Mouse (Mus musculus) midbrain, embryonic 13.5 days (tissue): ENCODE data around the gene Slc27a1. TPM values are rescaled to one million over a fixed set of nuclear protein-coding genes. Genes with fewer than 3 reads are reported as not detected.

Experiments used
- ATAC-seq: fragments of 200-750 bp; cut with Nextera tagmentation; 2 replicates; pipeline ENCODE4 v1.8.0; 2017; ENCODE audit warnings: mild to moderate bottlenecking, moderate TSS enrichment, moderate library complexity
- H3K27ac ChIP-seq: fragments of 300-500 bp; sonication (generic); 2 replicates; pipeline ENCODE4 v1.5.1; 2015; ENCODE audit warnings: inconsistent platforms, mild to moderate bottlenecking, moderate library complexity
- H3K27me3 ChIP-seq: fragments of 300-500 bp; sonication (generic); 2 replicates; pipeline ENCODE4 v1.6.1; 2015; ENCODE audit warnings: mild to moderate bottlenecking, inconsistent platforms
- H3K36me3 ChIP-seq: fragments of 300-500 bp; sonication (generic); 2 replicates; pipeline ENCODE4 v1.6.1; 2015; ENCODE audit warnings: mild to moderate bottlenecking, inconsistent platforms
- H3K4me1 ChIP-seq: fragments of 300-500 bp; sonication (generic); replicated peaks from 2 replicates; pipeline ENCODE4 v1.6.1; 2015; ENCODE audit warnings: inconsistent platforms
- H3K4me2 ChIP-seq: fragments of 300-500 bp; sonication (generic); replicated peaks from 2 replicates; pipeline ENCODE4 v1.6.1; 2015; ENCODE audit warnings: moderate library complexity, mild to moderate bottlenecking, inconsistent platforms
- H3K4me3 ChIP-seq: fragments of 300-500 bp; sonication (generic); replicated peaks from 2 replicates; pipeline ENCODE4 v1.5.1; 2015; ENCODE audit warnings: mild to moderate bottlenecking, inconsistent platforms
- H3K9ac ChIP-seq: fragments of 300-500 bp; sonication (generic); replicated peaks from 2 replicates; pipeline ENCODE4 v1.6.1; 2015; ENCODE audit warnings: mild to moderate bottlenecking, inconsistent platforms
- H3K9me3 ChIP-seq: fragments of 300-500 bp; sonication (generic); 2 replicates; pipeline ENCODE4 v1.6.1; 2016; ENCODE audit warnings: mild to moderate bottlenecking, inconsistent platforms
- WGBS: fragments of 180-500 bp; shearing (Covaris S2); methylation state at CpG from one replicate; pipeline ENCODE4 v1.1.7; 2015; 5-methylcytosine and 5-hydroxymethylcytosine counted together
- polyA plus RNA-seq: library from polyadenylated mRNA; unstranded; fragments of >200 nt; fragmentation: Nextera tagmentation; extraction: Ambion mirVana; gene quantifications from 2 replicates; pipeline ENCODE4 v1.2.1, GENCODE M21; 2015

Gene Slc27a1
- polyA plus RNA-seq, 1 experiment from 2014 or later, result 58.7 TPM

DNA sequence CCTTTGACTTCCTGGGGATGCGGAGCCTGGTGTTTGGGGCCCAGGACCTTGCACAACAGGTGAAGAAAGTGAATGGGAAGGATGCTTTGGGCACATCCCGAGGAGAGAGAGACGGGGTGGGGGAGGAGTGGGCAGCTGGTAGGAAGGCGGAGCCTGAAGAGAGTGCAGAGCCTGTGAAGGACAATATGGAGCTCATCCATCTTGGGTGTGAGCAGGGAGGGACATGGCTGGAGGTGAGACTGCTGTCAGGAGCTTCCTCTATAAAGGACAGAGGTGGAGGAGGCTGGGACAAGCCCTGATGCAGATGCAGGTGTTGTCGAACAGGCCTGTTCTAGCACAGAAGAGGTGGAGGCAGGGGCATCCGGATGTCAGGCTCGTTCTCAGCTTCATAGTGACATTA lies 35.3 kb downstream of the Slc27a1 start:
- Histone ChIP-seq H3K4me3 (no peak overlapping the region), H3K9ac (no peak overlapping the region), H3K27me3 (peaks cover 54% of the 10 kb centered on the region), H3K4me2 (no peak overlapping the region), H3K9me3 (no peaks in the 10 kb centered on the region), H3K4me1 (peaks cover 18% of the 10 kb centered on the region), H3K36me3 (peaks cover 11% of the 10 kb centered on the region), H3K27ac (no peak overlapping the region)
- ATAC-seq, result no peak
- WGBS, result 62% methylated on average over 7 of the region's 7 CpGs

DNA sequence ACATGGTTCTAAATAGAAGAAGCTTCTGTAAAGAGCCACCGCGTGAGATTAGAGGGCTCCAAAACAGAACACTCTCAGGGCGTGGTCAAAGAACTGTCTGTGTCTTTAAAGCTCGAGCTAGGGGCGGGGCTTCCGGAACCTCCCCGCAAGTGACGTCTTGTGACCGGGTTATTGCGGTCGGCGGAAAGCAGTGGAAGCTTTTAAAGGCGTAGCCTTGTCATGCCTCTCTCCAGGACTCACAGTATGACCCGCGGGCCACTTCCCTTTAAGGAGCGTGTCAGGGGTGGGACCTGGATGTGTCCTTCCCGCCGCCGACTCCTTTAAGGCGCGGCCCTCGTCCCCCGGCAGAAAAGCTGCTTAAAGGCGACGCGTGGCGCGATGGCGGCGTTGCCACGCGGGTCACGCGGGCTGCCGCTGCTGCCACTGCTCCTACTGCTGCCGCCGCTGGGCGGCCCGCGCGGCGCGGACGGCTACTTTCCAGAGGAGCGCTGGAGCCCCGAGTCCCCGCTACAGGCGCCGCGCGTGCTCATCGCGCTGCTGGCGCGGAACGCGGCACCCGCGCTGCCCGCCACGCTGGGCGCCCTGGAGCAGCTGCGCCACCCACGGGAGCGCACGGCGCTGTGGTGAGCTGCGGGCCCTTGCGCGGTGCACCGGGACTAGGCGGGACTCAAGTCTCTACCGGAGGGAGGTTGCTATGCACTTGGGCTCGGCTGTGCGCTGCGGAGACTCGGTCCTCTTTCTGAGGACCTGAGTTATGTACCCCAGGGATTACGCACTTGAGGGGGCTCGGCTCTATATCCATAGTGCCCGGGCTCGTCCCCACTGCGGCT lies 42.4 kb downstream of the Slc27a1 start, which contains the start of gene Colgalt1:
Colgalt1 (plus strand) TSS at position 177 of the 830 bp plus-strand sequence.
- WGBS, result under 1% methylated on average over 82 of the region's 82 CpGs
- Histone ChIP-seq H3K9me3 (no peaks in the 10 kb centered on the region), H3K4me3 (peak within 1 kb of the TSS; percentile 94), H3K4me1 (peaks cover 13% of the 10 kb centered on the region), H3K36me3 (peaks cover 29% of the 10 kb centered on the region), H3K27me3 (no peaks in the 10 kb centered on the region), H3K27ac (peak within 1 kb of the TSS; percentile 91), H3K9ac (peak within 1 kb of the TSS; percentile 86), H3K4me2 (peak within 1 kb of the TSS; percentile 87)
- ATAC-seq, result peak; percentile 100

DNA sequence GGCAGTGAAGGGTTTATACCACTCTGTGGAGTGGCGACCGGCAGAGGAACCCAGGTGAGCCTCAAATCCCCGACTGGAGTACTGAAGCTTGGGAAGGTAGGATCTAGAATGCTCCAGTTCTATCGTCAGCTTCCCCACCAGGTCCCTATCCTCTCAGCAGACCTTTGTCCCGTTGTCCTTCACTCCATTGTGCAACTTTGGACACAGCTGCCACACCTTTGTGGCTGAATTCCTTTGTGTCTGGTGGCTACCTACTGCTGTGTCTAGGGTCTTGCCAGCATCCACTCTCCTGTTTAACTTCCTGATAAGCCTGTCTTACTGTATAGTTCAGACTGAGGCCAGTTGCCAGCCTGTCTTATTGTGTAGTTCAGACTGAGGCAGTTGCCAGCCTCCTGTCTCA lies 43.5 kb downstream of the Slc27a1 start:
- WGBS, result 33% methylated on average over 5 of the region's 5 CpGs
- H3K27me3 ChIP-seq, result no peaks in the 10 kb centered on the region
- peak overlapping the region; percentile 87 for H3K4me2 ChIP-seq
- peaks cover 13% of the 10 kb centered on the region for H3K4me1 ChIP-seq
- H3K36me3 ChIP-seq, result peaks cover 40% of the 10 kb centered on the region
- H3K9me3 ChIP-seq, result no peaks in the 10 kb centered on the region
- H3K4me3 ChIP-seq, result peak overlapping the region; percentile 94
- peak overlapping the region; percentile 86 for H3K9ac ChIP-seq
- H3K27ac ChIP-seq, result no peak overlapping the region
- ATAC-seq, result no peak

DNA sequence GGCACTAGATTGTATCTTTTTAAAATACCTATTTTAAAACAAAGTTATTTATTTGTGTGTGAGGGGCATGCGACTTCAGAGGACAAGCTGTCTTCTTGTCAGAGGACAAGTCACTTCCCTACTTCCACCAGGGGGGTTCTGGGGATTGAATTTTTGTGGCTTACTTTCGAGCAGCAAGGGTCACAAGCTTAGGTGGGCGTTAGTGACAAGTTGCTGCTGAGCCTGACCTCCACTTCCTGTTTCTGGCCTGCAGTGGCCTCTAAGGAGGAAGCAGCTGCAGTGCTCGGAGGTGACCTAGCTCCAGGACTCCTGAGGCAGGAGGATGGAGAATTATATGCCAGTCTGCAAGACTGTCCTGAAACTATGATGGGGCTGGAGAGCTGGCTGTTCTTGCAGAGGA lies 44.7 kb downstream of the Slc27a1 start:
- WGBS, result 79% methylated on average over 4 of the region's 4 CpGs
- H3K4me3 ChIP-seq, result no peak overlapping the region
- no peaks in the 10 kb centered on the region for H3K9me3 ChIP-seq
- H3K36me3 ChIP-seq, result peaks cover 52% of the 10 kb centered on the region
- H3K27me3 ChIP-seq, result no peaks in the 10 kb centered on the region
- no peak overlapping the region for H3K9ac ChIP-seq
- H3K4me2 ChIP-seq, result no peak overlapping the region
- H3K4me1 ChIP-seq, result peaks cover 13% of the 10 kb centered on the region
- ATAC-seq, result no peak
- no peak overlapping the region for H3K27ac ChIP-seq

DNA sequence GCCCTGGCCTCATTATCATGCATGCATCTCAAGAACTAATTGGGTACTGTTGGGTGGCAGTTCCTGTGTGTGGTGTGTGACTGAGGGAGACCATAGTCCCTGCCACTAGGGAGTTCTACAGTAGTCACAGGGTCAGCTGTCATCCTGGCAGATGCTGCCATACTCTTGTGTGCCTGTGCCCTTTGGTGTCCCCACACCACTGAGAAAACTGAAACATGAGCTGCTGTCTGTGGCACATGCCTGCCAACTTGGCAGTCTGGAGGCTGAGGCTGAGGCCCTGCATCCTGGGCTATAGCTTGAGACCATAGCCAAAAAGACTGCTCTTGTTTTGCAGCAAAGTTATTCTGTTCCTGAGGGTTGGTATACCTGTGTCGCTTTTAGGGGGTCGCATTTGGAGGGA lies 51.1 kb downstream of the Slc27a1 start:
- H3K4me3 ChIP-seq, result no peak overlapping the region
- H3K9me3 ChIP-seq, result no peaks in the 10 kb centered on the region
- no peaks in the 10 kb centered on the region for H3K27me3 ChIP-seq
- no peak for ATAC-seq
- 93% methylated on average over 2 of the region's 2 CpGs for WGBS
- peaks cover 97% of the 10 kb centered on the region for H3K36me3 ChIP-seq
- H3K4me2 ChIP-seq, result no peak overlapping the region
- H3K4me1 ChIP-seq, result no peaks in the 10 kb centered on the region
- H3K27ac ChIP-seq, result no peak overlapping the region
- H3K9ac ChIP-seq, result no peak overlapping the region

DNA sequence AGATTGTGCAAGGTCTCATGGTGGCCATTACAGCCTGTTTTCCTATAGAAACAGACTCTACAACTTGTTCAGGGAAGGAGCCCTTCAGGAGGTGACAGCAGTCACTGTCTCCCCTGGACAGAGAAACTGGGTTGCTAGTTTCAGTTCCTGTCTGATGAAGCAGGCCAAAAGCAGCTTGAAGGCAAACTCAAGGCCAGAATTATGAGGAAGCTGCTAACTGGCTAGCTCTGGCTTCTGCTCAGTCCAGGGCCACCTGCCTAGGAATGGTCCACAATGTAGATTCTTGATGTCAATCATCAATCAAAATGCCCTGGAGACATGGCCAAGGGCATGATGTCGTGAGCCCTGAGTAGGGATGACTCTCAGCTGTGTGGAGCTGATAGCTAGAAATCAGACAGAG lies 56.4 kb downstream of the Slc27a1 start:
- WGBS, result 84% methylated on average over 1 of the region's 1 CpGs
- Histone ChIP-seq H3K36me3 (peaks cover 52% of the 10 kb centered on the region), H3K4me3 (no peak overlapping the region)

DNA sequence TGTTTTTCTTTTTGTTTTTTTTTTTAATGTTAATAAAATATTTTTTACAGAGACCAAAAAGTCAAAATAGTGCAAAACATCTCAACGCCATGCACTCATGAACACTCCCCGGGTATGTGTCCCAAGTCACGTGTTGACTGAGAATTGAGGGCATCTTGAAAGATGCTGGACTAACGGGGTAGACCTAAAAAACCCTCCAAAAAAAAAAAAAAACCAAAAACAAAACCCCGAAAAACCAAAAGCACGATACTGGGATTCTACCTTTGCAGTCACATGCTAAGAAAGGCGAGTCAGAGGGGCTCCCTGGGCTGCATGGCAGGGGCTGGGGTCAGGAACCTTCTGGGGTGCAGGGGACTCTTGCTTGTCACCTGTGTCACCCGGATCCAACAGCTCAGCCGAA lies 58.1 kb downstream of the Slc27a1 start:
- Histone ChIP-seq H3K4me3 (no peak overlapping the region), H3K36me3 (peaks cover 40% of the 10 kb centered on the region), H3K9me3 (no peaks in the 10 kb centered on the region), H3K27ac (no peak overlapping the region), H3K4me2 (no peak overlapping the region), H3K27me3 (peaks cover 23% of the 10 kb centered on the region), H3K9ac (no peak overlapping the region), H3K4me1 (peaks cover 18% of the 10 kb centered on the region)
- no peak for ATAC-seq
- 87% methylated on average over 9 of the region's 9 CpGs for WGBS

More for the DNA sequence above, 56.4 kb downstream of the Slc27a1 start:
- H3K4me1 ChIP-seq, result peaks cover 17% of the 10 kb centered on the region
- no peak for ATAC-seq
- H3K9ac ChIP-seq, result no peak overlapping the region
- H3K9me3 ChIP-seq, result no peaks in the 10 kb centered on the region
- H3K27me3 ChIP-seq, result peaks cover 8% of the 10 kb centered on the region
- H3K27ac ChIP-seq, result no peak overlapping the region
- no peak overlapping the region for H3K4me2 ChIP-seq

DNA sequence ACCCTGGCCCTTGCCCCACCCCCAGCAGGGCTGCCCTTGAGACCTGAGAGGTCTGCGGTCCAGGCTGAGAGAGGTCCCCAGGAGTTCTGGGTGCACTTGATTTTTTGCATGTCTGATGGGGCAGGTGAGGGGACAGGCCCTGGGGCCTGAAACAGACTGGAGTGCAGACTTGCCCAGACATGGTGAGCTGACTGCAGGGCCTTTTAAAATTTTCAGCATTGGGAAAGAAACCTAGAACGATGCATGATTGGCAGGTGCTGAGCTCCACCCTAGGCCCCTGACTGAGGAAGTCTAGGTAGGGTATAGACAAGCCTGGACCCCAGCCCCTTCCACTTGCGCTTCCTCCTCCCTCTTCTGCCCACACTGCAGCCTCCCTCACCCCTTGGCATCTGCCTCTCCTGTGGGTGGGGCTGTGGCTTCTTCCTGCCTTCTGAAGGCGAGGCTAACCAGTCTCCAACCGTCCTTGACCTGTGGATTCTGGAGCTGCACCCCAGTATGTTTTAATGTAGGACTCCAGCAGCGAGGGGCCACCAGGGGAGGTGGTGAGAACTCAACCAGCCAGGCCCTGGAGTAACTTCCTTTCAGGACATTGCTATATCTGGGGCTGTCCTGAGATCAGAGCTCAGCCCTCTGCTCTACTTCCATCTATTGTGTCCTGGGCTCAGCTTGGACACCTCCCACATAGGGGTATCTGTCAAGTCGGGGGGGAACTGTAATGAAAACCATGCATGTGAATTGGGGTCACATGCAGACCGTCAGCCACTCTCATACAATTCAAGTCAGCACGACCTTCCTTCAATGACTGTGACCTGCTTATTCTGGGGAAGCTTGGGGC lies 58.8 kb downstream of the Slc27a1 start:
- H3K27me3 ChIP-seq, result peaks cover 31% of the 10 kb centered on the region
- no peak for ATAC-seq
- H3K27ac ChIP-seq, result peak overlapping the region; percentile 30; the same call in 1 of the 2 replicates
- H3K9ac ChIP-seq, result no peak overlapping the region
- no peaks in the 10 kb centered on the region for H3K9me3 ChIP-seq
- H3K4me3 ChIP-seq, result no peak overlapping the region
- H3K4me1 ChIP-seq, result peaks cover 18% of the 10 kb centered on the region
- WGBS, result 52% methylated on average over 9 of the region's 9 CpGs
- H3K36me3 ChIP-seq, result peaks cover 38% of the 10 kb centered on the region
- H3K4me2 ChIP-seq, result no peak overlapping the region

DNA sequence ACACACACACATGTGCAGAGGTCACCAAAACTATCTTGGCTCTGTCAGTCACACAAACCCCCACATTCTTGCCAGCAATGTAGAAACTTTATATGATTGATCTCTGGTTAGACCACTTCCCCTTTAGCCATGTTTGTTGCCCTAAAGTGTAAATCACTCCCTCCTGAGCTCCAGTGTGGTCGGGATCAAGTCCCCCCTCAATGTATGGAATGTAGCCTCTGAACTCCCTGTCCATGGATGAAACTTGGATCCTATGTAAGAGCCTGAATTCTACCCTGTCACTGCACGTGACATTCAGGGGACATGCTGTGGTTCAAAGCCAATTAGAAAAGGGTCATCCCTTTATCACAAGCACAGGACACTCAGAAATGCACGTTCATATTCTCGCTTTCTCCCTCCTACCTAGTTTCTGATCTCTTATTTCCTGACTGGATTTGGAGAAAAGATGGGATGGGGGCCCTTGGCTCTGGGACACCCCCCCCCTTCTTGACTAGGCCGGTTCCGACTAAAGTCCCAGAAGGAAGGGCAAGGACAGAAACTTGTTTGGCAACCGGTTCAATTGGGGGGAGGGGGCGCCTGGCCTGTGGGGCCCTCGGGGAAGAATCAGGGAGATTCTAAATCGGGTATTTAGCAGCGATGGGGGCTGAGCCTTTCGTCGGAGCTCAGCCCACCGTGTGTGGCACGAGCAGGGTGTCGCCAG lies 59.9 kb downstream of the Slc27a1 start:
- peak overlapping the region; percentile 67 for H3K9ac ChIP-seq
- peaks cover 18% of the 10 kb centered on the region for H3K4me1 ChIP-seq
- peak overlapping the region; percentile 77 for H3K27ac ChIP-seq
- 10% methylated on average over 16 of the region's 16 CpGs for WGBS
- H3K9me3 ChIP-seq, result 0 out of 2 replicates have a peak, but pooled peaks cover 2% of the 10 kb centered on the region
- no peak for ATAC-seq
- H3K4me2 ChIP-seq, result peak overlapping the region; percentile 90
- peaks cover 35% of the 10 kb centered on the region for H3K36me3 ChIP-seq
- peak overlapping the region; percentile 49 for H3K4me3 ChIP-seq
- peaks cover 39% of the 10 kb centered on the region for H3K27me3 ChIP-seq

DNA sequence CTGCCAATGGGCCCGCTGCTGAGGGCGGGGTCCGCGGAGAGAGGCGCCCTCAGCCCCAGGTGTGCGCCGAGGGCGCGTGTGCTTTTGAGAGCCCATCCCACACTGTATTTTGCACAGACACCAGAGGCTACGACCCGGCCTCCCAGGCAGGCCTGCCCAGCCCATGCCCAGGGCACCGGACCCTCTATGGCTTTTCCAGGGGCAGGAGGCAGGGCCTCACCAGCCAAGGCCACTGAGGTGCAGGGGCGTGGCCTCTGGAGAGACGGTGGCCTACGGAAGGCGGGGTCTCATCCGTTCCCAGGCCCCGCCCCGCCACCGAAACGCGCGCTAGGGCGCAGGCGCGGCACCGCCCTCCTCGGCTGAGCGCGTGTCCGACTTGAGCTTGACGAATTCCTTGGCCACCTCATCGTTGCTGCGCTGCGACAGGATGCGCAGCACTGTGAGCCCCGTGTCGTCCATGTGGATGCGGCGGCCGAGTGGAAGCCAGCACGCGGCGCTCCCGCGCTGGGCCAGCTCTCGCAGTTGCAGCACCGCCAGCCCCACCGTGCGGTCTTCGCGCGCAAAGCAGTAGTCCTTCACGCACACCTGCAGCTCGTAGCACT lies 60.5 kb downstream of the Slc27a1 start:
- peak overlapping the region; percentile 67 for H3K9ac ChIP-seq
- peaks cover 46% of the 10 kb centered on the region for H3K27me3 ChIP-seq
- under 1% methylated on average over 55 of the region's 55 CpGs for WGBS
- peak; percentile 88 for ATAC-seq
- peaks cover 20% of the 10 kb centered on the region for H3K4me1 ChIP-seq
- peak overlapping the region; percentile 77 for H3K27ac ChIP-seq
- 0 out of 2 replicates have a peak, but pooled peaks cover 2% of the 10 kb centered on the region for H3K9me3 ChIP-seq
- peaks cover 29% of the 10 kb centered on the region for H3K36me3 ChIP-seq
- peak overlapping the region; percentile 49 for H3K4me3 ChIP-seq
- peak overlapping the region; percentile 90 for H3K4me2 ChIP-seq

DNA sequence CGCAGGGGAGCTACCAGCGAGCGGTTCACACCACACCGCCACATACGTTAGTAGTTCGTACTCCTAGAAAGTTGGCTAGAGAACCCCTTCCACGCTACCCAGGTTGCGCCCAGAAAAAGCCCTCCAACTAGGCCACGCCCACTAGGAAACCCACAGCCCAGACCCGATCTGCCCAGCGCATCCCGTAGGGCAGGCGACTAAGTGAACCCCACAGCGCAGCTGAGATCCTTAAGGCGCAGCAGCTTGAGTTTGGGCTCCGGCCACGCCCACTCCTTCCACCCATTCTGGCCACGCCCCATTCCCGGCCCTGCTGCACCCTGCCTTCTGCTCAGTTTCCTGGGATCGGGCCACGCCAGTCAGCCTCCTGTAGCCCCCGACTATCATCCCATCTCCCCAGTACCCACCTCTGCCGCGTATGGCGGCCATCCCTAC lies 61.1 kb downstream of the Slc27a1 start:
- peak; percentile 25 for ATAC-seq
- H3K27ac ChIP-seq, result peak overlapping the region; percentile 77
- 3% methylated on average over 25 of the region's 25 CpGs for WGBS
- 0 out of 2 replicates have a peak, but pooled peaks cover 2% of the 10 kb centered on the region for H3K9me3 ChIP-seq
- H3K4me1 ChIP-seq, result peaks cover 26% of the 10 kb centered on the region
- H3K36me3 ChIP-seq, result peaks cover 23% of the 10 kb centered on the region
- H3K9ac ChIP-seq, result peak overlapping the region; percentile 67
- peak overlapping the region; percentile 49 for H3K4me3 ChIP-seq
- peaks cover 52% of the 10 kb centered on the region for H3K27me3 ChIP-seq
- peak overlapping the region; percentile 90 for H3K4me2 ChIP-seq
